Mouse (Mus musculus) hindbrain, embryonic 13.5 days (tissue): ENCODE data around the gene Cbs. TPM values are rescaled to one million over a fixed set of nuclear protein-coding genes. Genes with fewer than 3 reads are reported as not detected.
A peak's percentile ranks its signal among the peaks of the same experiment; 100 is the strongest.

Experiments used
- ATAC-seq: fragments of 200-750 bp; cut with Nextera tagmentation; 2 replicates; pipeline ENCODE4 v1.8.0; 2017; ENCODE audit warnings: moderate TSS enrichment; ENCODE audit not compliant: low FRiP score
- H3K27ac ChIP-seq: fragments of 300-500 bp; sonication (generic); 2 replicates; pipeline ENCODE4 v1.5.1; 2015; ENCODE audit warnings: inconsistent platforms, mild to moderate bottlenecking, moderate library complexity
- H3K27me3 ChIP-seq: fragments of 300-500 bp; sonication (generic); 2 replicates; pipeline ENCODE4 v1.6.1; 2015; ENCODE audit warnings: mild to moderate bottlenecking, inconsistent platforms
- H3K36me3 ChIP-seq: fragments of 300-500 bp; sonication (generic); 2 replicates; pipeline ENCODE4 v1.6.1; 2015; ENCODE audit warnings: mild to moderate bottlenecking, inconsistent platforms
- H3K4me1 ChIP-seq: fragments of 300-500 bp; sonication (generic); replicated peaks from 2 replicates; pipeline ENCODE4 v1.6.1; 2015; ENCODE audit warnings: inconsistent platforms
- H3K4me2 ChIP-seq: fragments of 300-500 bp; sonication (generic); 2 replicates; pipeline ENCODE4 v1.6.1; 2015; ENCODE audit warnings: inconsistent platforms, mild to moderate bottlenecking, moderate library complexity
- H3K4me3 ChIP-seq: fragments of 300-500 bp; sonication (generic); 2 replicates; pipeline ENCODE4 v1.5.1; 2015; ENCODE audit warnings: mild to moderate bottlenecking, inconsistent platforms
- H3K9ac ChIP-seq: fragments of 300-500 bp; sonication (generic); 2 replicates; pipeline ENCODE4 v1.6.1; 2015; ENCODE audit warnings: mild to moderate bottlenecking, inconsistent platforms
- H3K9me3 ChIP-seq: fragments of 300-500 bp; sonication (generic); 2 replicates; pipeline ENCODE4 v1.6.1; 2016; ENCODE audit warnings: inconsistent platforms
- WGBS: fragments of 180-500 bp; shearing (Covaris S2); methylation state at CpG from one replicate; pipeline ENCODE4 v1.1.7; 2015; 5-methylcytosine and 5-hydroxymethylcytosine counted together
- polyA plus RNA-seq: library from polyadenylated mRNA; unstranded; fragments of >200 nt; fragmentation: Nextera tagmentation; extraction: Ambion mirVana; gene quantifications from 2 replicates; pipeline ENCODE4 v1.2.1, GENCODE M21; 2015

The Cbs gene
- 4.5 and 4.6 TPM in 2 replicates for polyA plus RNA-seq

GRCm38 (mm10) chr17:31636942-31637811 lies at the start of gene Cbs:
Gene Cbs, minus strand, starts transcription at chr17:31637238.
- no peaks in the 10 kb centered on the region for H3K9me3 ChIP-seq
- H3K4me1 ChIP-seq: peaks cover 22% of the 10 kb centered on the region
- peak; percentile 87 for ATAC-seq
- H3K9ac ChIP-seq: peak within 1 kb of the TSS; percentile 68
- peak within 1 kb of the TSS; percentile 76 for H3K27ac ChIP-seq
- 2% methylated on average over 61 of the region's 61 CpGs for WGBS
- peaks cover 36% of the 10 kb centered on the region for H3K27me3 ChIP-seq
- no peaks in the 10 kb centered on the region for H3K36me3 ChIP-seq
- peak within 1 kb of the TSS; percentile 80 for H3K4me2 ChIP-seq
- H3K4me3 ChIP-seq: peak within 1 kb of the TSS; percentile 52

DNA sequence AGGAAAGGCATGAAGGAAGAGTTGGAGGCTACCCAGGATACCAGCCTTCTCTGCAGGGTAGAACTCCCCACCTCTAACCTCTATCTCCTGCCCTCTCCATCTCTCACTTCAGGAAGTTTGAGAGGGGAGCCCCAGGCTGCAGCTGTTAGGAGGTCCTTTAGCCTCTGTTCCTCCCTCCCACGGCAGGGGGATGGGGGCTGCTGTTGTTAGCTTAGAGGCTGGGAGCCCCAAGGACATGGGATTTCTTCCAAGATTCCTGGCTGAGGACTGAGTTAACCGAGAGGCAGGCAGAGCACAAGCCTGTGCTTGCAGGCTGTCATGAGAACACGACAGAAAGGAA lies 49.2 kb upstream of the Cbs start:
- Histone ChIP-seq H3K4me3 (no peak overlapping the region), H3K36me3 (no peaks in the 10 kb centered on the region), H3K9ac (peak overlapping the region; percentile 30; the same call in 1 of the 2 replicates), H3K27ac (peak overlapping the region; percentile 63), H3K27me3 (peaks cover 2% of the 10 kb centered on the region; the same call in 1 of the 2 replicates), H3K9me3 (no peaks in the 10 kb centered on the region), H3K4me2 (no peak overlapping the region), H3K4me1 (peaks cover 13% of the 10 kb centered on the region)
- 34% methylated on average over 3 of the region's 3 CpGs for WGBS
- ATAC-seq: peak; percentile 2; the same call in 1 of the 2 replicates

DNA sequence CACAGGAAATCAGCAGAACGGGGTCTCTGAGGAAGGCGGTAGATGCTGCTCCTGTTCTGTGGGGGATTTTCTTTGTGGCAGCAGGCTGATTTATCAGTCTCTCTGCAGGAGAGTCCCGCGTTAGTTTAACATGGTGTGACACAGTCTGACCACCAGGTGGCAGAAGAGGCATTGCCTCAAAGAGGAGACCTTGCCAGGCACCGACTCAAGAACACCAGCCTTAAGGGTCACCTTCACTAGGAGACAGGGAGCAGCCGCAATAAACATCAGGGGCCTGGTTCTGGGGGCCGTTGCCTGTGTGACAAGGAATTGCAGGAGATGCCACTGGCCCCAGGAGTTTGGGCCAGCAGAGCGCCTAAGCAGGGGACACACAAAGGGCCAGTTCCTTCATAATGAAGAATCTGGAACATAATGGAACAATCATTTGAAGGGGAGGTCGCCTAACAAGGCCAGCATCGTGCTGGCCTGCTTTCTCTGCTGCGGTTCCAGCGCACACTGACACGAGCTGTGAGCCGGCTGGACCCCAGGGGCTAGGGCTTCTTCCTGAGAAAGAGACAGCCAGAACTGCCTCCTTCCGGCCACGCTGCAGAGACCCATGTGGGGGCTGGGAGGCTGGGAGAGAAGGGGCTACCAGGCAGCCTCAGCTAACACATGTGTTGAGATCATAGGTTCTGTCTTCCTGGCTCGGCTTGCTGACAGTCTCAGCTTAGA lies 48.6 kb upstream of the Cbs start:
- H3K27me3 ChIP-seq: peaks cover 2% of the 10 kb centered on the region; the same call in 1 of the 2 replicates
- no peaks in the 10 kb centered on the region for H3K9me3 ChIP-seq
- H3K27ac ChIP-seq: peak overlapping the region; percentile 63
- H3K36me3 ChIP-seq: no peaks in the 10 kb centered on the region
- 18% methylated on average over 17 of the region's 17 CpGs for WGBS
- no peak overlapping the region for H3K4me3 ChIP-seq
- ATAC-seq: peak; percentile 85
- peak overlapping the region; percentile 18; the same call in 1 of the 2 replicates for H3K4me2 ChIP-seq
- peaks cover 13% of the 10 kb centered on the region for H3K4me1 ChIP-seq
- peak overlapping the region; percentile 30; the same call in 1 of the 2 replicates for H3K9ac ChIP-seq

DNA sequence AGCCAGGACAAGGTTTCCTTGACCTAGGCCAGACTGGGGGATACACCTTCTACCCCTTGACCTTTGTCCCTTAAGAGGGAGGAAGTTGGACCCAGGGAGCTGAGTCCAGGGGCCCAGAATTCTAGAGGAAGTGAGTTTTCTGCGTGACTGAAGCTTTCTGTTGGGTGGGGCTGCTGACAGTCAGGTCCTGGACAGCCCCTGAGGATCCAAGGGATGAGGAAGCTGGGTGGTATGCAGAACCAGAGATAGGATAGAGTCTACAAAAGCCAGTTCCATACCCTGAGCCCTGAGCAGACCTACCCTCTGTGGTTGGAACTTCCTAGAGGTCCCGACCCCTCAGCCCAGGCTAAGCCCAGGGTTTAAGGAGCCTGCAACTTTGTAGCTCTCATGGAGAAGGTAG lies 43.4 kb upstream of the Cbs start:
- no peaks in the 10 kb centered on the region for H3K36me3 ChIP-seq
- H3K9me3 ChIP-seq: no peaks in the 10 kb centered on the region
- 79% methylated on average over 2 of the region's 2 CpGs for WGBS
- H3K9ac ChIP-seq: no peak overlapping the region
- no peak overlapping the region for H3K4me3 ChIP-seq
- 0 out of 2 replicates have a peak, but pooled peaks cover 2% of the 10 kb centered on the region for H3K4me1 ChIP-seq
- H3K27me3 ChIP-seq: peaks cover 6% of the 10 kb centered on the region; the same call in 1 of the 2 replicates
- H3K27ac ChIP-seq: no peak overlapping the region
- ATAC-seq: no peak
- H3K4me2 ChIP-seq: no peak overlapping the region

DNA sequence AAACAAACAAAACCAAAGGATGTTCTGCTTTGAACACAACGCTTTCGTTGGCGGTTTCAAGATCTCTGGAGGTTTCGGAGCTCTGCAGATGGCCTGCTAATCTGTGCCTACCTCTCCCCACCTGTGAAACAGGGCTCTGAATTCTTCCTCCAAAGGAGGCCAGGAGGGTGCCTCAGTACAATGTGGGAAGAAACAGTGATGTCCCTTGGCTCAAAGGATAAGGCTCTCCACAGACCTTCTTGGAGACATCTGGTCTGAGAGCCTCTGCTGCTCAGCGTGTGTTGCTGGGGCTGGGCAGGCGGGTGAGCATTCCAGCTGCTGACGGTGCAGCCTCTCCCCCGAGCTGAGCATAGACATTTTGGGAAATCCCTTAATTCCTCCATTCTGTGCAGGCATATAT lies 40.5 kb upstream of the Cbs start, which contains the start of gene Cryaa:
TSS of gene Cryaa (plus strand) at position 301 of the 400 bp plus-strand sequence.
- Histone ChIP-seq H3K4me1 (no peaks in the 10 kb centered on the region), H3K9ac (no peak within 1 kb of the TSS), H3K4me3 (no peak within 1 kb of the TSS), H3K9me3 (no peaks in the 10 kb centered on the region), H3K36me3 (no peaks in the 10 kb centered on the region), H3K27ac (no peak within 1 kb of the TSS), H3K4me2 (no peak within 1 kb of the TSS), H3K27me3 (0 out of 2 replicates have a peak, but pooled peaks cover 4% of the 10 kb centered on the region)
- 85% methylated on average over 8 of the region's 8 CpGs for WGBS
- no peak for ATAC-seq

- Histone ChIP-seq H3K9ac (no peak overlapping the region), H3K9me3 (no peaks in the 10 kb centered on the region), H3K4me1 (peaks cover 10% of the 10 kb centered on the region), H3K4me2 (no peak overlapping the region), H3K4me3 (no peak overlapping the region), H3K27ac (no peak overlapping the region), H3K27me3 (0 out of 2 replicates have a peak, but pooled peaks cover 4% of the 10 kb centered on the region), H3K36me3 (no peaks in the 10 kb centered on the region)
- 89% methylated on average over 1 of the region's 1 CpGs for WGBS
- ATAC-seq: no peak
These were observed 37.4 kb upstream of the Cbs start for GRCm38 (mm10) chr17:31674426-31674825.

- Histone ChIP-seq H3K27ac (no peak overlapping the region), H3K9me3 (no peaks in the 10 kb centered on the region), H3K4me2 (no peak overlapping the region), H3K4me3 (no peak overlapping the region), H3K36me3 (no peaks in the 10 kb centered on the region), H3K9ac (no peak overlapping the region), H3K4me1 (peaks cover 10% of the 10 kb centered on the region), H3K27me3 (no peaks in the 10 kb centered on the region)
- ATAC-seq: no peak
- WGBS: 89% methylated on average over 12 of the region's 12 CpGs
These were observed 35.2 kb upstream of the Cbs start for GRCm38 (mm10) chr17:31672279-31672678.

DNA sequence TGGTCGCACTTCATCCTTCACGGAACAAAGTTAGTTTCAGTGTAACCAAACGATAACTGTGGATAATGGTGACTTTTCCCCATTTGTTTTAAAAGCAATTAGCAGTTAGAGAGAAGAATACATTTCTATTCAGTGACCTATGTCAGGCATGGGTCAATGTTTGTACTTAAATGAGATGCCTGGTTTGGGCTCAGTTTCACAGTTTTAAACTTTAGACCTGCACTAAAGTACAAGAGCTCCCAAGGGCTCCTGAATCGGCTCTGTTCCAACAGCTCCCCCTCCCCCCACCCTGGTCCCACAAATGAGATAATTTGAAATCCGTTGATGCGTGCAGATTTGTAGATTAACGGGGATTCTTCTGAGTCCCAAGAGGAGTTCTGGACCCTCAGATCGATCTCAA lies 34.7 kb upstream of the Cbs start:
- Histone ChIP-seq H3K36me3 (no peaks in the 10 kb centered on the region), H3K27me3 (no peaks in the 10 kb centered on the region), H3K9ac (no peak overlapping the region), H3K27ac (no peak overlapping the region), H3K4me2 (no peak overlapping the region), H3K4me1 (peaks cover 10% of the 10 kb centered on the region), H3K9me3 (no peaks in the 10 kb centered on the region), H3K4me3 (no peak overlapping the region)
- no peak for ATAC-seq
- WGBS: 63% methylated on average over 8 of the region's 8 CpGs

- H3K4me3 ChIP-seq: no peak overlapping the region
These were observed 33.1 kb upstream of the Cbs start for GRCm38 (mm10) chr17:31670163-31670562.

DNA sequence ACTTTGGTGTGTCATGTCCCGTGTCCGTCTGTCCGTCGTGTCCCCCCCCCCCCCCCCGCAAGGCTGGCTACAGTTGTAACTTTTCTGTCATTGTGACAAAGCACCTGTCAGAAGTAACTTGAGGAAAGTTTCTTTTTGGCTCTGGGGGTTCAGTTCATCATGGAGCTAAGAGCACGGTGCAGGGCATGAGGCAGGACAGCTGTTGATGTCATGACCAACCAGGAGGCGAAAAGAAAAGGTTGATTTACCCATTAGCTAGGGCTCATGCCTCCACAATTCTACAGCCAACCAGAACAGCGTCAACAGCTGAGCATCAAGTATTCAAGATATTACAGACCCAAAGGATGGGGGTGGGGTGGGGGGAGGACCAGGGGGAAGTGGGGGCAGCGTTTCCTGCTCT lies 31.3 kb upstream of the Cbs start:
- no peaks in the 10 kb centered on the region for H3K27me3 ChIP-seq
- 76% methylated on average over 8 of the region's 9 CpGs for whole genome bisulfite sequencing

More at GRCm38 (mm10) chr17:31670163-31670562, 33.1 kb upstream of the Cbs start:
- Histone ChIP-seq H3K27me3 (no peaks in the 10 kb centered on the region), H3K9me3 (no peaks in the 10 kb centered on the region), H3K4me1 (peaks cover 10% of the 10 kb centered on the region), H3K36me3 (no peaks in the 10 kb centered on the region), H3K9ac (peak overlapping the region; percentile 25; the same call in 1 of the 2 replicates), H3K4me2 (no peak overlapping the region), H3K27ac (no peak overlapping the region)
- 0 out of 2 replicates have a peak, but pooled peaks have one; percentile 17 for ATAC-seq
- 11% methylated on average over 11 of the region's 11 CpGs for WGBS

DNA sequence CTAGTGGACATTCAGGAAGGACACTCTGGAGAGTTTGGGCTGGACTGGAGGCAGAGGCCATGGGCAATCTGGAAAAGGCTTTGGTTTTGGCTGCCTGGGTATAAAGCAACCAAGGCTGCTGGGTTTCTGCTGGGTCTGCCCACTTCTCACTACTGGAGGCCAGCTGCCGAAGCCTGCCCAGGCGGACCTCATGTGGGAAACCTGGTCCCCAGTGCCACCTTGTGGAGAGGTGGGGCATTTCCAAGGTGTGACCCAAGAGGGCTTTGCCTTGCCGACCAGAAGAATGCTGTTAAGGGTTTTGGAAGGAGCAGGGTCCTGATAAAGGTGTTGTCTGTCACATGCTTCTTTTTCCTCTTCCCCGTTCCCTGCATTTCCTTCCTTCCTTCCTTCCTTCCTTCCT lies 27.7 kb upstream of the Cbs start:
- no peak overlapping the region for H3K4me3 ChIP-seq
- 14% methylated on average over 4 of the region's 4 CpGs for WGBS
- H3K4me2 ChIP-seq: no peak overlapping the region
- H3K27ac ChIP-seq: no peak overlapping the region
- H3K36me3 ChIP-seq: no peaks in the 10 kb centered on the region
- H3K9ac ChIP-seq: no peak overlapping the region
- no peak for ATAC-seq
- no peaks in the 10 kb centered on the region for H3K27me3 ChIP-seq
- H3K9me3 ChIP-seq: no peaks in the 10 kb centered on the region
- H3K4me1 ChIP-seq: peaks cover under 1% of the 10 kb centered on the region; the same call in 1 of the 2 replicates

More for the DNA sequence above, 31.3 kb upstream of the Cbs start:
- Histone ChIP-seq H3K4me2 (no peak overlapping the region), H3K27ac (no peak overlapping the region), H3K9me3 (no peaks in the 10 kb centered on the region), H3K9ac (no peak overlapping the region), H3K4me1 (peaks cover 10% of the 10 kb centered on the region), H3K36me3 (no peaks in the 10 kb centered on the region), H3K4me3 (no peak overlapping the region)
- no peak for ATAC-seq

- Histone ChIP-seq H3K27me3 (no peaks in the 10 kb centered on the region), H3K9me3 (no peaks in the 10 kb centered on the region), H3K36me3 (no peaks in the 10 kb centered on the region), H3K9ac (no peak overlapping the region), H3K4me3 (no peak overlapping the region), H3K4me2 (no peak overlapping the region), H3K27ac (no peak overlapping the region), H3K4me1 (peaks cover 5% of the 10 kb centered on the region)
- no peak for ATAC-seq
These were observed 25.8 kb upstream of the Cbs start for GRCm38 (mm10) chr17:31662855-31663254.
